Mouse (Mus musculus) ES-E14 (cell line): ENCODE measurements at regions not wholly inside any gene's neighbourhood (a gene's known extent, or its start where the extent isn't known, plus 50 kb on each side); places are given as distances from the start of the nearest gene placed in this dataset.

Source experiments
- DNase-seq: peaks from one replicate; pipeline ENCODE4 v3.0.0-alpha.2; 2013; ENCODE audit warnings: low read depth, low spot score
- H3K27ac ChIP-seq: 2 replicates; pipeline ENCODE4 v1.5.1; 2012; ENCODE audit warnings: low read depth, mild to moderate bottlenecking, low read length, moderate library complexity, mixed read lengths; ENCODE audit not compliant: poor library complexity, insufficient read depth, severe bottlenecking
- H3K36me3 ChIP-seq: 2 replicates; pipeline ENCODE4 v1.6.1; 2012; ENCODE audit warnings: mild to moderate bottlenecking, low read length, moderate library complexity, mixed read lengths; ENCODE audit not compliant: control insufficient read depth, poor library complexity, insufficient read depth, severe bottlenecking
- H3K4me1 ChIP-seq, 2 experiments: fragments of 150-350 bp in 1 of 2; sonication (generic) in 1 of 2; 2 replicates each; pipeline ENCODE4 v1.6.1; 2012; ENCODE audit warnings: low read length in 2 of 2, mild to moderate bottlenecking in 1 of 2, mixed read lengths in 1 of 2; ENCODE audit not compliant: control insufficient read depth in 2 of 2, insufficient read depth in 2 of 2, poor library complexity in 1 of 2
- H3K4me3 ChIP-seq, 2 experiments: fragments of 150-350 bp in 1 of 2; sonication (generic) in 1 of 2; 2 replicates each; pipeline ENCODE4 v1.5.1; 2012; ENCODE audit warnings: low read length in 2 of 2, low read depth in 1 of 2, mild to moderate bottlenecking in 1 of 2, mixed read lengths in 1 of 2; ENCODE audit not compliant: insufficient read depth in 1 of 2, poor library complexity in 1 of 2, severe bottlenecking in 1 of 2
- H3K9ac ChIP-seq: 2 replicates; pipeline ENCODE4 v1.6.1; 2012; ENCODE audit warnings: low read depth, mild to moderate bottlenecking, low read length, mixed read lengths; ENCODE audit not compliant: poor library complexity, insufficient read depth, severe bottlenecking
- H3K9me3 ChIP-seq: fragments of 150-350 bp; sonication (generic); 2 replicates; pipeline ENCODE4 v1.6.1; 2012; ENCODE audit warnings: low read depth, mild to moderate bottlenecking, low read length; ENCODE audit not compliant: control insufficient read depth, insufficient read depth
- CHD2 ChIP-seq: IDR thresholded peaks from 2 replicates; pipeline ENCODE4 v1.6.1; 2014; ENCODE audit warnings: mild to moderate bottlenecking, low read depth, low read length, inconsistent platforms
- HCFC1 ChIP-seq: IDR thresholded peaks from 2 replicates; pipeline ENCODE4 v1.6.1; 2012; ENCODE audit warnings: low read length, inconsistent platforms, borderline replicate concordance; ENCODE audit not compliant: insufficient read depth
- MAFK ChIP-seq: IDR thresholded peaks from 2 replicates; pipeline ENCODE4 v1.6.1; 2014; ENCODE audit warnings: mild to moderate bottlenecking, low read depth, low read length, inconsistent platforms; ENCODE audit not compliant: insufficient read depth
- ZC3H11A ChIP-seq: IDR thresholded peaks from 2 replicates; pipeline ENCODE4 v1.6.1; 2012; ENCODE audit warnings: low read depth, mild to moderate bottlenecking, inconsistent platforms, low read length, borderline replicate concordance
- ZNF384 ChIP-seq: IDR thresholded peaks from 2 replicates; pipeline ENCODE4 v1.6.1; 2012; ENCODE audit warnings: low read depth, low read length, inconsistent platforms
- in situ Hi-C, 2 experiments: fragments of 600-800 bp; cut with MboI; formaldehyde crosslinking; loops; one replicate each; pipeline ENCODE4 v1.15.1; 2025; ENCODE audit warnings: low sequenced_read_pairs in 2 of 2, inconsistent platforms in 1 of 2; ENCODE audit not compliant: unreplicated experiment in 2 of 2

DNA sequence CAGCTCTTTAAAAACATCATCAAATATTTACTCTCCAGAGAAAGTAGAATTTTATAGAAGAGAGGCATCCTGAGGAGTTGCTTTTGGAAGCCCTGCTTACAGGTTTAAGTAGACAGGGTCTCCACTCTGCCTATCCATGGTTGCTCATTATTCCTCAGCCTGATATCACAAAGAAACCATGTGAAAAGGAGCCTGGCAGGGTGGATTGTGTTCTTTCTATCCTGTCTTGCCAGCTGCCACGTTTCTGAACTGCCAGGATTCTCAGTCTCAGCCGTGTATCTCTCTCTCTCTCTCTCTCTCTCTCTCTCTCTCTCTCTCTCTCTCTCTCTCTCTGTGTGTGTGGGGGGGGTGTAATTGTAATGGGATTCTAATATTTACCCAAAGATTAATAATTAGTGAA, 431.9 kb upstream of the Atp11b start:
- TF ChIP-seq CHD2, result no peak
- H3K9me3 ChIP-seq, result no peaks in the 10 kb centered on the region
- H3K27ac ChIP-seq, result no peak overlapping the region
- in situ Hi-C loops, result no loop called here
- no peak overlapping the region for H3K4me3 ChIP-seq
- H3K9ac ChIP-seq, result no peak overlapping the region
- no peak for DNase-seq
- no peaks in the 10 kb centered on the region for H3K36me3 ChIP-seq
- H3K4me1 ChIP-seq, result no peaks in the 10 kb centered on the region

DNA sequence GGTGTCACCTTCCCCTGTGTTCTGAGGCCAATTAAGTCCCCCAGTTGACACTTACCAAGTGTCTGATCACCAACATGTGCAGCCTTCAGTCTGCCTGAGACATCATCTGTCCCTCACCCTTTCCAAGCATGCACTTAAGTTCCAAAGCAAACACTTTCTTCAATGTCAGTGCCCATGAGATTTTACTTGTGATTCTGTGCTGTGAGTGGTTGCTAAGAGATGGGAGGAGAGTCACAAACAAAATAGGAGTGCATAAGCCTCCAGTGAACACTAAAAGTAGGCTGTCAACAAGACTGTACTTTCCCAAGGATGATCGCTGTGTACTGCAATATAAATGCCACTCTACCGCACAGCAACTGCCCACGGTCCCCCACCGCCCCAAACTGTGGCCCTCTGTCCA, 431.0 kb upstream of the Atp11b start:
- DNase-seq, result no peak
- no peak overlapping the region for H3K4me3 ChIP-seq
- no peak for TF ChIP-seq ZNF384
- TF ChIP-seq HCFC1, result no peak
- 0 out of 2 replicates have a peak, but pooled peaks have one; percentile 2 for TF ChIP-seq ZC3H11A
- TF ChIP-seq MAFK, result no peak
- no peaks in the 10 kb centered on the region for H3K36me3 ChIP-seq
- in situ Hi-C loops, result no loop called here
- H3K4me1 ChIP-seq, result no peaks in the 10 kb centered on the region
- no peak overlapping the region for H3K9ac ChIP-seq
- H3K27ac ChIP-seq, result no peak overlapping the region
- H3K9me3 ChIP-seq, result no peaks in the 10 kb centered on the region

DNA sequence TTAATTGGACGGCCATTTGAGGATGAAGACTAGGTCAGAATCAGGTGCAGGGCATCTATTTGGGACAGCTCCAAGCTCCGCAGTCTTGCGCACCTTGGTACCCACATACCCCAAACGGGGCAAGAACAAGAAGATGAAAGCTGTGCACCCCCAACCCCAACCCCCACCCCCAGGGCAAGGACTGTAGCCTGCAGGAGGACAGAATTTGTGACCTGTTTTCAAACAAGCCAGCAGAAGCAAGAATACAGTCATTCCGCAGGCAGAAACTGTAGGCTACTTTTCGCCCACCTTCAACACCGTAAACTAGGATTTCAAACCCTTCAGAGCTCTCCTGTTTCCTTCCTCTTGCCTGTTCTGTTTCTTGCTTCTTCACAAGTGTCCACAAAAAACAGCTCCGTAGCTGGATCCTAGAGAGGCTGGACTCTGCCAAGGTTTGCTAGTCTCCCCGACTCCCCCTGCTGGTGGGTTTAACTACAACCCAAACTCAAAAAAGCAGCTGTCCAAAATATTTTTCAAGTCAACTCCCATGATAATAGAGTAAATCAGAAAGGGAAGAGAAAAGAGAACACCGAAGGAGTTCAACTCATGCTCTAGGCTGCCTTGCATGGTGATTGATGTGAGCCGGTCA, 430.3 kb upstream of the Atp11b start:
- Histone ChIP-seq H3K36me3 (no peaks in the 10 kb centered on the region), H3K4me1 (no peaks in the 10 kb centered on the region), H3K27ac (no peak overlapping the region), H3K9ac (no peak overlapping the region), H3K9me3 (no peaks in the 10 kb centered on the region), H3K4me3 (no peak overlapping the region)
- TF ChIP-seq ZC3H11A, result peak; percentile 30
- no peak for TF ChIP-seq MAFK
- TF ChIP-seq CHD2, result no peak
- in situ Hi-C loops, result no loop called here
- peak; percentile 75 for DNase-seq

DNA sequence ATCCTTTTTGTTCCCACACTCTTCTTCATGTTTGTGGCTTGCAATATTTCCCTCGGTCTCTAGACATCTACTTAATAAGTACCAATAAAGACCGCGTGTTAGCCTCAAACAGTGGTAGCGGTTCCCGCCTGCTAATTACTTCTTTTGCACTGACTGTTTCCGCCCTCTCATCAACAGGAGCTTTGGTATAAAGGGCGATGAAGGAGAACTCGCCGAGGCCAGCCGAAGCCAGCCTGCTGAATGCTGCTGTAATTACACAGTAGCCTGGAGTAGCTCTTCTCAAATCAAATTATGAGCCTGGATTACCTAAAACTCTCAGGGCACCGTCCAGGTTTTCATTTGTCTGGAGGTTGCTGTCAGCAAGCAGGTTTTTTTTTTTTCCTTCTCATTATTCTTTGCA, 429.7 kb upstream of the Atp11b start:
- in situ Hi-C loops, result no loop called here
- no peaks in the 10 kb centered on the region for H3K9me3 ChIP-seq
- H3K4me3 ChIP-seq, result no peak overlapping the region
- no peaks in the 10 kb centered on the region for H3K4me1 ChIP-seq
- no peak for TF ChIP-seq MAFK
- no peak for TF ChIP-seq HCFC1
- no peak for TF ChIP-seq CHD2
- no peak for TF ChIP-seq ZC3H11A
- TF ChIP-seq ZNF384, result no peak
- no peak for DNase-seq
- no peak overlapping the region for H3K9ac ChIP-seq
- no peak overlapping the region for H3K27ac ChIP-seq
- no peaks in the 10 kb centered on the region for H3K36me3 ChIP-seq

DNA sequence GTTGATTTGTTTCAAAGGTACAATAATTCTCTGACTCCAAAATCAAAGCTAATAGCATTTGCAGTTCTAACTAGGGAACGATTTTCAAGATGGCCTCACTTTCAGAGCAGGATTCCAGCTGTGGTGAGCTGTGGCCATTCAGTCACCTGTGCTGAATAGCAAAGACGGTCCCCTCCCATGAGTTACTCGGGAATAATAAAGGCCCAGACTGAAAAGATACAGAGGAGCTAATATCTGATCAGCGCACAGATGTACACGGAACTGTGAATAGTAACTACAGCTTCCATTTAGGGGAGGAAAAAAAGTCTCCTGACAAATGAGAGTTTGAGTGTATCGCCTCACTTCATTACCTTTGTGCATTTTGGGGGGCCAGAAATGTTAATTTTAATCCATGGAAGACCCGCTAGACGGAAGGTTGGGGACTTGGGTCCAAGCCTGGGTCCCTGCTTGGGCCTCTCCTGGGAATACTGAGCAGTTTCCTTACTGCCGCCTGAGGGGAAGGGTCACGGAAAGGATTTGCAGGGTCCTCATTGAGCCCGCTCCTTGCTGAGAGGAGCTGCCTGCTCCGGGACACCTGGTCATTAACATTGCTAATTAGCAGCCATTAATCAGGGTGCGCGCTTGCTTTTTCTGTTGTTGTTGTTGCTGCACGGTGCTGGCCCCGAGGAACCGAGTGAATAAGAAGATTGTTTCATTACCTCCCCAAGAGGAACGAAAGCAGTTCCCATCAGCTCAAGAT, 421.2 kb upstream of the Atp11b start:
- Histone ChIP-seq H3K4me1 (peaks cover 2% of the 10 kb centered on the region in 2 experiments; a peak in 2 of 4 replicates), H3K4me3 (peak overlapping the region in 1 of 2 experiments; percentile 42; a peak in 3 of 4 replicates), H3K9ac (no peak overlapping the region), H3K27ac (no peak overlapping the region), H3K9me3 (no peaks in the 10 kb centered on the region), H3K36me3 (no peaks in the 10 kb centered on the region)
- DNase-seq, result no peak
- TF ChIP-seq ZC3H11A (no peak), CHD2 (no peak), HCFC1 (no peak), ZNF384 (no peak), MAFK (no peak)
- in situ Hi-C loops, result no loop called here
